ENCODE assay signal across 17 mouse cellular contexts in genomic region chr3:65328814-65329213, GRCm38 (mm10).
"Had no signal": no experiment of that assay in that cellular context is flagged by ENCODE, and none has a peak within 500 bp of the region (broad histone marks: within the 10 kb centered on the region; RNA-seq: fewer than 3 reads in every experiment).

No protein-coding gene starts in this region.

- H3K9ac ChIP-seq: limb, embryonic 12.5 days; limb, embryonic 15.5 days; liver, embryonic 14.5 days; liver, postnatal 0 days; lung, embryonic 14.5 days; neural tube, embryonic 13.5 days had no signal

- H3K4me3 ChIP-seq: limb, embryonic 12.5 days; limb, embryonic 15.5 days; myocyte; neural tube, embryonic 13.5 days had no signal

- H3K36me3 ChIP-seq: limb, embryonic 12.5 days; limb, embryonic 15.5 days; neural tube, embryonic 13.5 days had no signal

- ATAC-seq: liver, postnatal 0 days; lung, postnatal 0 days had no signal

- H3K4me1 ChIP-seq: limb, embryonic 12.5 days; limb, embryonic 15.5 days; neural tube, embryonic 13.5 days had no signal

- H3K27ac ChIP-seq: limb, embryonic 12.5 days; limb, embryonic 15.5 days; liver, embryonic 14.5 days; macrophage; neural tube, embryonic 13.5 days; stomach, postnatal 0 days had no signal

- H3K4me2 ChIP-seq: limb, embryonic 12.5 days; limb, embryonic 15.5 days; liver, embryonic 11.5 days; lung, embryonic 14.5 days; neural tube, embryonic 13.5 days had no signal

- DNase-seq: kidney, adult 18-20 months; kidney, adult 9 months; kidney, postnatal 14 days; kidney, postnatal 4 days; left cerebral cortex, postnatal 4 days; liver, postnatal 0 days; lung, embryonic 14.5 days; thymus, postnatal 25 days had no signal

- H3K9me3 ChIP-seq: limb, embryonic 12.5 days; limb, embryonic 15.5 days; neural tube, embryonic 13.5 days had no signal

- H3K27me3 ChIP-seq: limb, embryonic 12.5 days; limb, embryonic 15.5 days; neural tube, embryonic 13.5 days had no signal
